Mouse (Mus musculus): ENCODE results near the gene Bbs9. TPM values are rescaled to one million over a fixed set of nuclear protein-coding genes. Genes with fewer than 3 reads are reported as not detected.
"Not testable (repeated sequence)": the region's sequence is repeated elsewhere in the genome, so short reads cannot be mapped to it uniquely, and the experiment has no call there.

The Bbs9 gene
- polyA plus RNA-seq, 1 experiment from 2014 or later, result 2.5 TPM

DNA sequence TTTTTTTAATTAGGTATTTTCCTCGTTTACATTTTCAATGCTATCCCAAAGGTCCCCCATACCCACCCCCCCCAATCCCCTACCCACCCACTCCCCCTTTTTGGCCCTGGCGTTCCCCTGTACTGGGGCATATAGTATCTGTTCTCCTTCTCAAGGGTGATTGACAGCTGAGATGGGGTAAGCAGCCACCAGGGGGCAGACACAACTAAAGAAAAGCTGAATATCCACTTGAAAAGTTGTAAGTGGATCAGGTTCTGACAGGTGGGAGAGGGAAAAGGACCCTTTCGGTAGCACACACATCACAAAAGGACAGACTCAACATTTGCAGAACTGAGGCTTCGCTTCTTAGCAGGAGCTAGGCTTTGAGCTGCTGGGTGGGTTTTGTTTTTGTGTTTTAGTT, 237.8 kb downstream of the Bbs9 start:
- not testable (repeated sequence) for ATAC-seq (ENCODE audit: low read depth)

GRCm38 (mm10) chr9:22717583-22717982, 242.1 kb downstream of the Bbs9 start:
- Histone ChIP-seq H3K27ac (ENCODE audit: low read length) (no peak overlapping the region), H3K4me3 (ENCODE audit: low read depth, low read length) (no peak overlapping the region), H3K4me1 (ENCODE audit: control insufficient read depth, low read depth, low read length) (no peaks in the 10 kb centered on the region), H3K36me3 (ENCODE audit: control insufficient read depth, insufficient read depth) (no peaks in the 10 kb centered on the region), H3K9me3 (replicated peaks; ENCODE audit: control insufficient read depth, low read length) (no peaks in the 10 kb centered on the region), H3K9ac (ENCODE audit: low read depth, low read length) (no peak overlapping the region), H3K27me3 (ENCODE audit: control insufficient read depth, insufficient read depth, low read depth, low read length) (no peaks in the 10 kb centered on the region), H3K4me2 (ENCODE audit: low read depth, low read length) (no peak overlapping the region)
- WGBS (ENCODE audit: insufficient replicate concordance), result 63% methylated on average over 4 of the region's 4 CpGs
- ATAC-seq (ENCODE audit: low read depth), result no peak

More for the DNA sequence above, 237.8 kb downstream of the Bbs9 start:
- H3K27me3 ChIP-seq (ENCODE audit: control insufficient read depth, insufficient read depth, low read depth, low read length); H3K4me1 ChIP-seq (ENCODE audit: control insufficient read depth, low read depth, low read length); H3K9me3 ChIP-seq (replicated peaks; ENCODE audit: control insufficient read depth, low read length); H3K4me2 ChIP-seq (ENCODE audit: low read depth, low read length); H3K27ac ChIP-seq (ENCODE audit: low read length); H3K9ac ChIP-seq (ENCODE audit: low read depth, low read length); H3K36me3 ChIP-seq (ENCODE audit: control insufficient read depth, insufficient read depth); H3K4me3 ChIP-seq (ENCODE audit: low read depth, low read length): not testable (repeated sequence)
- 30% methylated on average over 4 of the region's 4 CpGs for WGBS (ENCODE audit: insufficient replicate concordance)

DNA sequence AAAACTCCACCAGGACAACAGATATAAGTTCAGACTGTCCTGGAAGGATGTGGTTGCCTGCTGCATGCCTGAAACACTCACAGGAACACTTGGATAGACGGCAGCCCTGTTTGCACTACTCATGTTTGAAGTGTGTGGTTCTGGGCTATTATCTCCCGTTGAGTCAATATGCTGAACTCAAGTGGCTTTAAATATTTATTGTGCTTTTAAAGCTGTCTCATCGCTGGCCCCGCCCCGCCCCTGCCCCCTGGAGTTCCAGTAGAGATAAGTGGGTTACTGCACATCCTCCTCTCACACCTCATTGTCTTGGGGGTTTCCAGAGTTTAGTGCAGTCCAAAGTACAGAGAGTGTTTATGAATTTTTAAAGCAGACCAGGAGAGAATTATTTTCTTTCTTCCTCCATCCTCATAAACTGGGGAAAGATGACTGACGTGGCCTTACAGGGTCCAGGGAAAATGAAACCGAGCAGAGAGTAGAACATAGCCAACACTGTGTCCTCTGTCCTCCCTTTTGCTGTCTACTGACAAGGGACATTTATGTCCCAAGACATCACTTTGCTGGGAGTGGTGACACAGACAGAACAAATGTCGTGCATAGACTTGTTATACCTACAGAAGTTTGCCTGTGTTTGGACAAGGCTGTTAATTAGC, 242.8 kb downstream of the Bbs9 start:
- no peaks in the 10 kb centered on the region for H3K27me3 ChIP-seq (ENCODE audit: control insufficient read depth, insufficient read depth, low read depth, low read length)
- no peaks in the 10 kb centered on the region for H3K4me1 ChIP-seq (ENCODE audit: control insufficient read depth, low read depth, low read length)
- no peaks in the 10 kb centered on the region for H3K36me3 ChIP-seq (ENCODE audit: control insufficient read depth, insufficient read depth)
- H3K9ac ChIP-seq (ENCODE audit: low read depth, low read length), result no peak overlapping the region
- H3K27ac ChIP-seq (ENCODE audit: low read length), result no peak overlapping the region
- WGBS (ENCODE audit: insufficient replicate concordance), result 36% methylated on average over 8 of the region's 8 CpGs
- no peak for ATAC-seq (ENCODE audit: low read depth)
- no peak overlapping the region for H3K4me3 ChIP-seq (ENCODE audit: low read depth, low read length)
- no peak overlapping the region for H3K4me2 ChIP-seq (ENCODE audit: low read depth, low read length)
- no peaks in the 10 kb centered on the region for H3K9me3 ChIP-seq (replicated peaks; ENCODE audit: control insufficient read depth, low read length)

- no peak overlapping the region for H3K27ac ChIP-seq (ENCODE audit: low read length)
- H3K36me3 ChIP-seq (ENCODE audit: control insufficient read depth, insufficient read depth), result no peaks in the 10 kb centered on the region
- H3K4me2 ChIP-seq (ENCODE audit: low read depth, low read length), result no peak overlapping the region
- H3K9ac ChIP-seq (ENCODE audit: low read depth, low read length), result no peak overlapping the region
- no peaks in the 10 kb centered on the region for H3K4me1 ChIP-seq (ENCODE audit: control insufficient read depth, low read depth, low read length)
- no peaks in the 10 kb centered on the region for H3K27me3 ChIP-seq (ENCODE audit: control insufficient read depth, insufficient read depth, low read depth, low read length)
- H3K4me3 ChIP-seq (ENCODE audit: low read depth, low read length), result no peak overlapping the region
- WGBS (ENCODE audit: insufficient replicate concordance), result 41% methylated on average over 1 of the region's 1 CpGs
- no peak for ATAC-seq (ENCODE audit: low read depth)
- no peaks in the 10 kb centered on the region for H3K9me3 ChIP-seq (replicated peaks; ENCODE audit: control insufficient read depth, low read length)
Observed at GRCm38 (mm10) chr9:22732646-22733045, 257.1 kb downstream of the Bbs9 start.

- no peak overlapping the region for H3K4me2 ChIP-seq (ENCODE audit: low read depth, low read length)
- H3K27ac ChIP-seq (ENCODE audit: low read length), result no peak overlapping the region
- no peak overlapping the region for H3K4me3 ChIP-seq (ENCODE audit: low read depth, low read length)
- ATAC-seq (ENCODE audit: low read depth), result no peak
- WGBS (ENCODE audit: insufficient replicate concordance), result 73% methylated on average over 8 of the region's 8 CpGs
- H3K9ac ChIP-seq (ENCODE audit: low read depth, low read length), result no peak overlapping the region
- H3K9me3 ChIP-seq (replicated peaks; ENCODE audit: control insufficient read depth, low read length), result no peaks in the 10 kb centered on the region
- H3K4me1 ChIP-seq (ENCODE audit: control insufficient read depth, low read depth, low read length), result no peaks in the 10 kb centered on the region
- no peaks in the 10 kb centered on the region for H3K36me3 ChIP-seq (ENCODE audit: control insufficient read depth, insufficient read depth)
- H3K27me3 ChIP-seq (ENCODE audit: control insufficient read depth, insufficient read depth, low read depth, low read length), result no peaks in the 10 kb centered on the region
Observed at GRCm38 (mm10) chr9:22734954-22735353, 259.4 kb downstream of the Bbs9 start.

DNA sequence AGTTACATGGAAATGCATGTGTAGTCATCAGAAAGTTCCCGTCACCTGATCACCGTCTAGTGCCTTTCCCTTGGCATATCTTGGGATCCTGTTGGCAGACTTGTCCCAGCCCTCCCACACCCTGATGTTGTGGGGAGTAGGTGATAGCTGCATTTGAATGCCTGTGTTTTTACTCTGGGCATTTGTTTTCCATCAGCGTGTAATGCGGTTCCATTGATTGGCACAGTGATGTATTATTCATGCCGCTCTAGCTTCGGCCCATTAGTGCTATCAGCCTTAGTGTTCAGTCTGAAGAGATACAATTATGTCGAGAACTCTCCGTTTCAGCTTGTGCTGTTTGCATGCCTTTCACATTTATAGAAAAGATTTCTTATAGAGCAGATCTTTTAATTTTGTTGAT, 259.9 kb downstream of the Bbs9 start:
- H3K36me3 ChIP-seq (ENCODE audit: control insufficient read depth, insufficient read depth), result no peaks in the 10 kb centered on the region
- H3K4me1 ChIP-seq (ENCODE audit: control insufficient read depth, low read depth, low read length), result no peaks in the 10 kb centered on the region
- no peaks in the 10 kb centered on the region for H3K9me3 ChIP-seq (replicated peaks; ENCODE audit: control insufficient read depth, low read length)
- H3K9ac ChIP-seq (ENCODE audit: low read depth, low read length), result no peak overlapping the region
- no peak overlapping the region for H3K27ac ChIP-seq (ENCODE audit: low read length)
- H3K4me3 ChIP-seq (ENCODE audit: low read depth, low read length), result no peak overlapping the region
- 84% methylated on average over 8 of the region's 8 CpGs for WGBS (ENCODE audit: insufficient replicate concordance)
- no peak overlapping the region for H3K4me2 ChIP-seq (ENCODE audit: low read depth, low read length)
- ATAC-seq (ENCODE audit: low read depth), result no peak
- H3K27me3 ChIP-seq (ENCODE audit: control insufficient read depth, insufficient read depth, low read depth, low read length), result no peaks in the 10 kb centered on the region

GRCm38 (mm10) chr9:22737893-22738292, 262.4 kb downstream of the Bbs9 start:
- Histone ChIP-seq H3K9ac (ENCODE audit: low read depth, low read length) (no peak overlapping the region), H3K27ac (ENCODE audit: low read length) (no peak overlapping the region), H3K27me3 (ENCODE audit: control insufficient read depth, insufficient read depth, low read depth, low read length) (no peaks in the 10 kb centered on the region), H3K4me1 (ENCODE audit: control insufficient read depth, low read depth, low read length) (no peaks in the 10 kb centered on the region), H3K4me2 (ENCODE audit: low read depth, low read length) (no peak overlapping the region), H3K36me3 (ENCODE audit: control insufficient read depth, insufficient read depth) (no peaks in the 10 kb centered on the region), H3K9me3 (replicated peaks; ENCODE audit: control insufficient read depth, low read length) (no peaks in the 10 kb centered on the region), H3K4me3 (ENCODE audit: low read depth, low read length) (no peak overlapping the region)
- WGBS (ENCODE audit: insufficient replicate concordance), result 66% methylated on average over 6 of the region's 6 CpGs
- ATAC-seq (ENCODE audit: low read depth), result no peak

- H3K4me2 ChIP-seq (ENCODE audit: low read depth, low read length), result no peak overlapping the region
- 70% methylated on average over 3 of the region's 3 CpGs for WGBS (ENCODE audit: insufficient replicate concordance)
- H3K4me3 ChIP-seq (ENCODE audit: low read depth, low read length), result no peak overlapping the region
- no peaks in the 10 kb centered on the region for H3K4me1 ChIP-seq (ENCODE audit: control insufficient read depth, low read depth, low read length)
- H3K9me3 ChIP-seq (replicated peaks; ENCODE audit: control insufficient read depth, low read length), result no peaks in the 10 kb centered on the region
- H3K27me3 ChIP-seq (ENCODE audit: control insufficient read depth, insufficient read depth, low read depth, low read length), result no peaks in the 10 kb centered on the region
- H3K9ac ChIP-seq (ENCODE audit: low read depth, low read length), result no peak overlapping the region
- H3K36me3 ChIP-seq (ENCODE audit: control insufficient read depth, insufficient read depth), result no peaks in the 10 kb centered on the region
- ATAC-seq (ENCODE audit: low read depth), result no peak
- H3K27ac ChIP-seq (ENCODE audit: low read length), result no peak overlapping the region
Observed at GRCm38 (mm10) chr9:22738861-22739260, 263.3 kb downstream of the Bbs9 start.

GRCm38 (mm10) chr9:22741967-22742366, 266.5 kb downstream of the Bbs9 start:
- Histone ChIP-seq H3K27ac (ENCODE audit: low read length) (no peak overlapping the region), H3K27me3 (ENCODE audit: control insufficient read depth, insufficient read depth, low read depth, low read length) (no peaks in the 10 kb centered on the region), H3K4me2 (ENCODE audit: low read depth, low read length) (no peak overlapping the region), H3K4me3 (ENCODE audit: low read depth, low read length) (no peak overlapping the region), H3K4me1 (ENCODE audit: control insufficient read depth, low read depth, low read length) (no peaks in the 10 kb centered on the region), H3K9ac (ENCODE audit: low read depth, low read length) (no peak overlapping the region), H3K9me3 (replicated peaks; ENCODE audit: control insufficient read depth, low read length) (no peaks in the 10 kb centered on the region), H3K36me3 (ENCODE audit: control insufficient read depth, insufficient read depth) (no peaks in the 10 kb centered on the region)
- 64% methylated on average over 1 of the region's 1 CpGs for WGBS (ENCODE audit: insufficient replicate concordance)
- ATAC-seq (ENCODE audit: low read depth), result no peak

All from liver, embryonic 16.5 days (tissue).